Mouse (Mus musculus): ENCODE results near the gene Tada3. TPM values are rescaled to one million over a fixed set of nuclear protein-coding genes. Genes with fewer than 3 reads are reported as not detected.

Tada3 gene
- polyA plus RNA-seq, 1 experiment: 17.1 TPM

DNA sequence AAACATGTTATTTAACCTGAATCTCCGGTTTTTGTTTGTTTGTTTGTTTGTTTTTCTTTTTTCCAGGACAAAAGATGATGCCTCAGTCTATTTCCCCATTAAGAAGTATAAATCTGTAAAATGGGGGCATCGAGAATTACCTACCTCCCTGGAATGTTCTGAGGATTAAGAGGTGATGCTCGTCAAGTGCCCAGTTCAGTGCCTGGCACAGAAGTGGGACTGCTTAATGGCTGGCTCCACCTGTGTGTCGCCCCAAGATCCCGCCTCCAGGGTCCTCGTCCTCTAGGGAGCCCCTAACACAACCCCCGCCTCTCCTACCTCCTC, 549 bp downstream of the Tada3 start:
- WGBS: 4% methylated on average over 7 of the region's 7 CpGs
- Histone ChIP-seq H3K27me3 (ENCODE audit: control insufficient read depth, insufficient read depth, low read length) (no peaks in the 10 kb centered on the region), H3K4me1 (ENCODE audit: control insufficient read depth, insufficient read depth, insufficient read length) (peaks cover 2% of the 10 kb centered on the region; the same call in 1 of the 2 replicates), H3K36me3 (ENCODE audit: control insufficient read depth, insufficient read depth, low read length) (peaks cover 33% of the 10 kb centered on the region), H3K4me3 (ENCODE audit: extremely low read depth, insufficient read depth, insufficient read length) (peak overlapping the region; percentile 96), H3K27ac (ENCODE audit: insufficient read depth, low read length) (peak overlapping the region; percentile 97)
- DNase-seq (ENCODE audit: low read depth in 1 of 2, low spot score in 2 of 2): no peak
- TF ChIP-seq POLR2A (IDR thresholded peaks at IDR 0.05; ENCODE audit: low read depth, low read length): peak; percentile 42; the same call in 1 of the 2 replicates
- TF ChIP-seq CTCF (IDR thresholded peaks at IDR 0.05; ENCODE audit: extremely low read depth, insufficient read depth, insufficient read length, insufficient replicate concordance): no peak

- Histone ChIP-seq H3K4me3 (ENCODE audit: extremely low read depth, insufficient read depth, insufficient read length) (no peak overlapping the region), H3K36me3 (ENCODE audit: control insufficient read depth, insufficient read depth, low read length) (peaks cover 45% of the 10 kb centered on the region), H3K4me1 (ENCODE audit: control insufficient read depth, insufficient read depth, insufficient read length) (no peaks in the 10 kb centered on the region; the same call in 1 of the 2 replicates), H3K27me3 (ENCODE audit: control insufficient read depth, insufficient read depth, low read length) (no peaks in the 10 kb centered on the region), H3K27ac (ENCODE audit: insufficient read depth, low read length) (no peak overlapping the region)
- TF ChIP-seq CTCF (IDR thresholded peaks at IDR 0.05; ENCODE audit: extremely low read depth, insufficient read depth, insufficient read length, insufficient replicate concordance): no peak
- TF ChIP-seq POLR2A (IDR thresholded peaks at IDR 0.05; ENCODE audit: low read depth, low read length): no peak
- WGBS: 90% methylated on average over 4 of the region's 4 CpGs
- no peak for DNase-seq (ENCODE audit: low read depth in 1 of 2, low spot score in 2 of 2)
Measured at GRCm38 (mm10) chr6:113373491-113373890, 4.2 kb downstream of the Tada3 start.

DNA sequence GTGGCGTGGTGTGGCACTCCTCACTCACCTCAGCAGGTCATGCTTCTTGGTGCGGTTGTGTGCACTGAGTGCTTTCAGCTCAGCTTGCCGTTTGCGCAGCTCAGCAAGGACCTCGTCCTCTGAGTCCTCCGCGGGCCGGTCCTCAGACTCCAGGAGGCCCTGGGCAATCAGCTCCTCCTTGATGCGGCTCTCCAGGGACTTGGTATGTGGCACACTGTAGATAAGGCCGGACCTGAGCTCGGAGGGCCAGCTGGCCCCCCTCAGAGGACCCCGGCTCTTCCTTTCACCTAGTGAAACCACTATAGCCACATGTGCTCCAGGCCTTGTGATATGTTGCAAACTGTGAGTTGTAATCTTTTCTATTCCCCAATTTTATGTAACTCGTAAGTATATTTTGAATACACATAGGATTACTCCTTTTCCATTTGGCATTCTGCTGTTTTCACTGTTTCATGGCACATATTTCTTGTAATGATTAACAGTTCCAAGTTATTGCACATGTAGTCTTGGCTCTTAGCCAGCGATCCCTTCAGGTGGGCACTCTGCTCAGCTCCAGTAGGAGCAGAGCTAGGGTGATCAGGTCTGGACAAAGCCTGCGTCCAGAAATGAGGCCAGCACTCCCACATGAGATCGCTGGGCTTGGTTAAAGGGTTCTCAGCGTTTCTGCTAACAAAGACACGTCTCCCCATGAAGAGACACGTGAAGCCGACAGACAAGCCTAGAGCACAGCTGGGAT, 7.3 kb downstream of the Tada3 start:
- Histone ChIP-seq H3K27me3 (ENCODE audit: control insufficient read depth, insufficient read depth, low read length) (no peaks in the 10 kb centered on the region), H3K4me1 (ENCODE audit: control insufficient read depth, insufficient read depth, insufficient read length) (no peaks in the 10 kb centered on the region), H3K27ac (ENCODE audit: insufficient read depth, low read length) (no peak overlapping the region), H3K4me3 (ENCODE audit: extremely low read depth, insufficient read depth, insufficient read length) (no peak overlapping the region), H3K36me3 (ENCODE audit: control insufficient read depth, insufficient read depth, low read length) (peaks cover 45% of the 10 kb centered on the region)
- DNase-seq (ENCODE audit: low read depth in 1 of 2, low spot score in 2 of 2): no peak
- TF ChIP-seq POLR2A (IDR thresholded peaks at IDR 0.05; ENCODE audit: low read depth, low read length) (no peak), CTCF (IDR thresholded peaks at IDR 0.05; ENCODE audit: extremely low read depth, insufficient read depth, insufficient read length, insufficient replicate concordance) (no peak)
- WGBS: 94% methylated on average over 20 of the region's 20 CpGs

GRCm38 (mm10) chr6:113368577-113368976, 9.1 kb downstream of the Tada3 start:
- Histone ChIP-seq H3K27me3 (ENCODE audit: control insufficient read depth, insufficient read depth, low read length) (no peaks in the 10 kb centered on the region), H3K4me3 (ENCODE audit: extremely low read depth, insufficient read depth, insufficient read length) (no peak overlapping the region), H3K4me1 (ENCODE audit: control insufficient read depth, insufficient read depth, insufficient read length) (no peaks in the 10 kb centered on the region), H3K27ac (ENCODE audit: insufficient read depth, low read length) (no peak overlapping the region), H3K36me3 (ENCODE audit: control insufficient read depth, insufficient read depth, low read length) (peaks cover 34% of the 10 kb centered on the region)
- TF ChIP-seq CTCF (IDR thresholded peaks at IDR 0.05; ENCODE audit: extremely low read depth, insufficient read depth, insufficient read length, insufficient replicate concordance) (no peak), POLR2A (IDR thresholded peaks at IDR 0.05; ENCODE audit: low read depth, low read length) (no peak)
- no peak for DNase-seq (ENCODE audit: low read depth in 1 of 2, low spot score in 2 of 2)
- 91% methylated on average over 5 of the region's 5 CpGs for WGBS

- TF ChIP-seq POLR2A (IDR thresholded peaks at IDR 0.05; ENCODE audit: low read depth, low read length) (no peak), CTCF (IDR thresholded peaks at IDR 0.05; ENCODE audit: extremely low read depth, insufficient read depth, insufficient read length, insufficient replicate concordance) (no peak)
- H3K4me1 ChIP-seq (ENCODE audit: control insufficient read depth, insufficient read depth, insufficient read length): no peaks in the 10 kb centered on the region
- H3K36me3 ChIP-seq (ENCODE audit: control insufficient read depth, insufficient read depth, low read length): peaks cover 32% of the 10 kb centered on the region
- WGBS: 94% methylated on average over 7 of the region's 7 CpGs
- no peak for DNase-seq (ENCODE audit: low read depth in 1 of 2, low spot score in 2 of 2)
- no peak overlapping the region for H3K27ac ChIP-seq (ENCODE audit: insufficient read depth, low read length)
- H3K4me3 ChIP-seq (ENCODE audit: extremely low read depth, insufficient read depth, insufficient read length): no peak overlapping the region
- H3K27me3 ChIP-seq (ENCODE audit: control insufficient read depth, insufficient read depth, low read length): no peaks in the 10 kb centered on the region
Measured at GRCm38 (mm10) chr6:113368124-113368523, 9.6 kb downstream of the Tada3 start.

GRCm38 (mm10) chr6:113367574-113367973, 10.1 kb downstream of the Tada3 start:
- 92% methylated on average over 1 of the region's 1 CpGs for WGBS
- no peak overlapping the region for H3K4me3 ChIP-seq (ENCODE audit: extremely low read depth, insufficient read depth, insufficient read length)
- H3K36me3 ChIP-seq (ENCODE audit: control insufficient read depth, insufficient read depth, low read length): peaks cover 31% of the 10 kb centered on the region
- no peak for DNase-seq (ENCODE audit: low read depth in 1 of 2, low spot score in 2 of 2)
- H3K27me3 ChIP-seq (ENCODE audit: control insufficient read depth, insufficient read depth, low read length): no peaks in the 10 kb centered on the region
- H3K4me1 ChIP-seq (ENCODE audit: control insufficient read depth, insufficient read depth, insufficient read length): no peaks in the 10 kb centered on the region
- TF ChIP-seq POLR2A (IDR thresholded peaks at IDR 0.05; ENCODE audit: low read depth, low read length): no peak
- no peak for TF ChIP-seq CTCF (IDR thresholded peaks at IDR 0.05; ENCODE audit: extremely low read depth, insufficient read depth, insufficient read length, insufficient replicate concordance)
- H3K27ac ChIP-seq (ENCODE audit: insufficient read depth, low read length): no peak overlapping the region

DNA sequence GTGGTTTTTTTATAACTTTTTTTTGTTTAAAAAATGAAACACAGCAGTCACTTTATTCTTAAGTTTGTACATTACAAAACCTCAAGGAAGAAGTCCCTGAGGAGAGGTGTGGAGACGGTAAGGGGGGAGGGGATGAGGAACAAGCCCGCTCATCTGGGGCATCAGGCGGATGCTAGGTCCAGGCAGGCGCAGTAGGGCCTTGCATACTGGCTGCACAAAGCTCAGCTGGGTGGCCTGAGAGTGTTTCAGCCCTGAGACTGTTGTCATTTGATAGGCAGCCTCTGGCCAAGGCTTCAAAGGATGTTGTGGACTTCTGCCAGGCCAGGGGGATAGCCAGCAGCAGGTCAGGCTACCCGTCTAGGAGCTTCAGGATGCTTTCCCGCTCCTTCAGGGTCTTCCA, 11.0 kb downstream of the Tada3 start:
- H3K27me3 ChIP-seq (ENCODE audit: control insufficient read depth, insufficient read depth, low read length): no peaks in the 10 kb centered on the region
- no peak overlapping the region for H3K27ac ChIP-seq (ENCODE audit: insufficient read depth, low read length)
- H3K4me3 ChIP-seq (ENCODE audit: extremely low read depth, insufficient read depth, insufficient read length): no peak overlapping the region
- no peak for DNase-seq (ENCODE audit: low read depth in 1 of 2, low spot score in 2 of 2)
- peaks cover 24% of the 10 kb centered on the region for H3K36me3 ChIP-seq (ENCODE audit: control insufficient read depth, insufficient read depth, low read length)
- no peak for TF ChIP-seq CTCF (IDR thresholded peaks at IDR 0.05; ENCODE audit: extremely low read depth, insufficient read depth, insufficient read length, insufficient replicate concordance)
- H3K4me1 ChIP-seq (ENCODE audit: control insufficient read depth, insufficient read depth, insufficient read length): no peaks in the 10 kb centered on the region
- WGBS: 95% methylated on average over 6 of the region's 6 CpGs

Measured in spleen, adult 2 months (tissue).